Mouse (Mus musculus) R1 (cell line): ENCODE data around the gene Flna.
"Not testable (repeated sequence)": the region's sequence is repeated elsewhere in the genome, so short reads cannot be mapped to it uniquely, and the experiment has no call there.

Experiments
- DNase-seq: peaks from one replicate; pipeline ENCODE4 v3.0.0-alpha.2; 2018; ENCODE audit warnings: low read depth, low spot score

The Flna gene

GRCm38 (mm10) chrX:74246213-74246681 lies 3.4 kb downstream of the Flna start:
- DNase-seq = peak; percentile 95

- peak; percentile 83 for DNase-seq
Observed at GRCm38 (mm10) chrX:74245687-74246086, 3.9 kb downstream of the Flna start.

GRCm38 (mm10) chrX:74245107-74245506 lies 4.5 kb downstream of the Flna start:
- peak; percentile 14 for DNase-seq

GRCm38 (mm10) chrX:74244614-74245083 lies 5.0 kb downstream of the Flna start:
- DNase-seq = peak; percentile 90

- peak; percentile 45 for DNase-seq
Observed at GRCm38 (mm10) chrX:74243807-74244206, 5.8 kb downstream of the Flna start.

GRCm38 (mm10) chrX:74243396-74243795 lies 6.2 kb downstream of the Flna start:
- DNase-seq = no peak

- no peak for DNase-seq
Observed at GRCm38 (mm10) chrX:74240332-74240731, 9.3 kb downstream of the Flna start.

GRCm38 (mm10) chrX:74233196-74233595 lies 16.4 kb downstream of the Flna start:
- no peak for DNase-seq

GRCm38 (mm10) chrX:74230038-74230437 lies 19.6 kb downstream of the Flna start:
- DNase-seq = no peak

- DNase-seq = not testable (repeated sequence)
Observed at GRCm38 (mm10) chrX:74220099-74220498, 29.5 kb downstream of the Flna start.

- DNase-seq = peak; percentile 52
Observed at GRCm38 (mm10) chrX:74219449-74219848, 30.2 kb downstream of the Flna start.

GRCm38 (mm10) chrX:74218496-74218895 lies 31.1 kb downstream of the Flna start:
- DNase-seq = no peak

- DNase-seq = no peak
Observed at GRCm38 (mm10) chrX:74203556-74203955, 46.1 kb downstream of the Flna start.

GRCm38 (mm10) chrX:74176959-74177358 lies 72.7 kb downstream of the Flna start, which contains the start of gene Tktl1:
Tktl1 (plus strand) TSS chrX:74177259.
- DNase-seq = peak; percentile 44
